Mouse (Mus musculus) embryonic stem cell, embryonic (primary cell): ENCODE measurements at regions not wholly inside any gene's neighbourhood (a gene's known extent, or its start where the extent isn't known, plus 50 kb on each side); places are given as distances from the start of the nearest gene placed in this dataset.
"Not testable (repeated sequence)": the region's sequence is repeated elsewhere in the genome, so short reads cannot be mapped to it uniquely, and the experiment has no call there.

ENCODE experiments used
- CTCF ChIA-PET, 4 experiments: fragments of 300-600 bp in 2 of 4; fragments of 350-600 bp in 2 of 4; sonication (Branson Sonifier 250); formaldehyde crosslinking; loops; one replicate each; lab custom pipeline; 2022; ENCODE audit warnings: inconsistent platforms in 2 of 4; lab: Charles Lee
- POLR2A ChIA-PET, 4 experiments: fragments of 300-600 bp in 2 of 4; fragments of 350-600 bp in 2 of 4; sonication (Branson Sonifier 250); formaldehyde crosslinking; loops; one replicate each; lab custom pipeline; 2022; ENCODE audit warnings: antibody characterized with exemption in 4 of 4, inconsistent platforms in 1 of 4; lab: Charles Lee

DNA sequence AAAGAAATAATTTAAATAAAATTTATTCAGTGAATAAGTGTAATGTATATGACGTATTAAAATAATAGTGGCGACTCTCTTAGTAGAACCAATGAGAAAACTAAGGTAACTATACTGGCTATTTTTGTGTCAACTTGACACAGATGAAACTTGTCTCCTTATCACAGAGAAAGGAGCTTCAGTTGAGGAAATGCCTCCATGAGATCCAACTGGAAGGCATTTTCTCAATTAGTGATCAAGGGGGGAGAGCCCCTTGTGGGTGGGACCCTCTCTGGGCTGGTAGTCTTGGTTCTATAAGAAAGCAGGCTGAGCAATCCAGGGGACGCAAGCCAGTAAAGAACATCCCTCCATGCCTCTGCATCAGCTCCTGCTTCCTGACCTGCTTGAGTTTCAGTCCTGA, 73.1 kb upstream of the Rnpc3 start:
- CTCF ChIA-PET, POLR2A ChIA-PET: not testable (repeated sequence)

DNA sequence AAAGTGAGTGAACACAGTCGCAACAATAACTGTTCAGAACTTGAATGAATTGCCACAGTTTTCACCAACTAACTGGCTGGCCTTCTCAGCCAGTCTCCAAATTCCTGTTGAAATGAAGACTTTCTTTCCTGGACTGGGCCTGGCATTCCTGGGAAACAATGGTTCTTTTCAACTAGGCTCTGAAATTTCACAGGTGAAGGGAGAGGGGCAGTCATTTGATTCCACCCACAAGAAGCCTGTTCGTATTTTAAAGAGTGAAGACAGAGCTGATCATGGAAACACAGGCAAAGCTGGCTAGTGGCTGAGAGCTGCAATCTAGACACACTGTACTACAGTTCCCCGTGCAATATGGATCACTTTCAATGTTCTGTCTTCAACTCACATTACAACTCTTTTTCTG, 69.1 kb upstream of the Rnpc3 start:
- ChIA-PET POLR2A (no interaction called here), CTCF (interaction anchor here in 1 of 4 experiments (0.5 kb wide), 1 partner anchor 31 kb away, joined by 3 read pairs; no protein-coding TSS in a partner anchor)

DNA sequence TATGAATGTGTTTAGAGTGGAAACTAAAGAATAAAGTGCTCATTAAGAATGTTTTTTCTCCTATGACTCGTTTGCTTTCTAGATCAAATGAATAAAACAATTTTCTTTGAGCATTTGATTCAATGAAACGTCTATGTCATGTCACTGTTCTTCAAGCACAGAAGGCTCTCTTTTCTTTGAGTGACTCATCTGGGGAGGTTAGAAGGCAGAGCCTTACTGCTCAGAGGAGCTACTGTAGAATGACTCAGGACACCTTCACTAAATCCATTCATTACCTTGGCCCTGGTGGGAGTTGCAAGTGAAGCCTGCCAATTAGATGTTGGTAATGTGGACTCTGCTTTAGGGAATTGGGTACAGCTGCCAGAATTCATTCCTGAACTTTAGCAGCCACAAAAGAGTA, 67.5 kb upstream of the Rnpc3 start:
- ChIA-PET POLR2A (no interaction called here), CTCF (no interaction called here)

DNA sequence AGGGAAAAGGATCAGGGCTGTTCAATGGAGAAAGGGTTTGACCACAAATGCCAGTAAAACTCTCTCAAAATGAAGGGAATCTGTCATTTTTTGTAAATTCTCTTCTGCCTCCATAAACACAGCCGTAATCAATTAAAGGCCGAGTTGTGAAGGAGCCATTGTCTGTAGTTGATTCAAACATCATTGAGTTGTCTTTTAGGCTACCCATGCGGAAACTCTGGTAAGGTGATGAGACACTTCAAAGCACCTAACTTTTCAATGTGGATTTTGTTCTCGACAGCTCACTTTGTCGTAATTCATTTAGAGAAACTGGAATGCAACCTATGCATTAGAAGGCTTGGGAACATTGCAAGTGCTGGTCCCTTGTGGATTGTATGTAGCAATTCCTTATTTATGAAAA, 66.6 kb upstream of the Rnpc3 start:
- CTCF ChIA-PET: no interaction called here
- POLR2A ChIA-PET: no interaction called here
